Mouse (Mus musculus) CD4-positive, CD25-positive, alpha-beta regulatory T cell, adult 2 months (primary cell): ENCODE results near the gene Nod1.
A peak's percentile ranks its signal among the peaks of the same experiment; 100 is the strongest.

Experiments
- DNase-seq: peaks from one replicate; pipeline ENCODE4 v3.0.0-alpha.2; 2012; ENCODE audit warnings: low read depth, low spot score

The Nod1 gene

DNA sequence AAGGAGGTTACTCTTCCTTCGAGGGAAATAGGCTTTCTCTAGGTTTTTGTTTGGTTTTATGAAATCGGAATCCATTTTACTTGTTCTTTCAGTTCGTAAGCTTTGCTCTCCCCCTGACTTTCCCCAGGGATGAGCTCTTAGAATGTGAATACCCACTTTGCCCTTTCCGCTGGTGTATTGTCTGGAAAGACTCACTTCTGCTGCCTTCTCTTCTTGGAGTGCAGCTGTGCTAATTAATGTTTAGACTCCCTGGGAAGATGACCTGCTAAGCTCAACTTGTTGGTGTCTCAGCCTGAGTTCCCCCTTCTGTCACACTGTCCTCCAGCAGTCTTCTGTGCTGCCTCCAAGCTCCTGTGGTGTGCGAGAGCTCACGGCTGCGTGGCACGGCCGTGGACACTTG lies 82.2 kb downstream of the Nod1 start:
- no peak for DNase-seq

DNA sequence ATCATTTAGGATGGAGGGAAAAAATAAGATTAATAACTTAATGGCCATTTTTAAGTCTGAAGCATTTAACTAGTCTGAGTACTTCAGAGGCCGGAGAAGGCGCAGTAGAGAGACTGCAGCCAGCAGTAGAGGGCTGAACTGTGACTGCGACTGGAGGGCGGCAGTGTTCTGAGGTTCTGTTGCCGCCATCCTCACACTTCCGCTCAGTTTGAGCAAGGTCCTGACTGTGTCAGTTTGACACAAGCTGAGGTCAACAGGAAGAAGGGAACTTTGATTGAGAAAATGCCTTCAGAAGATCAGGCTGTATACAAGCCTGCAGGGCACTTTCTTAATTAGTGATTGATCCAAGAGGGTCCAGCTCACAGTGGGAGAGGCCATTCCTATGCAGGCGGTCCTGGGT lies 86.2 kb downstream of the Nod1 start:
- peak; percentile 9 for DNase-seq

DNA sequence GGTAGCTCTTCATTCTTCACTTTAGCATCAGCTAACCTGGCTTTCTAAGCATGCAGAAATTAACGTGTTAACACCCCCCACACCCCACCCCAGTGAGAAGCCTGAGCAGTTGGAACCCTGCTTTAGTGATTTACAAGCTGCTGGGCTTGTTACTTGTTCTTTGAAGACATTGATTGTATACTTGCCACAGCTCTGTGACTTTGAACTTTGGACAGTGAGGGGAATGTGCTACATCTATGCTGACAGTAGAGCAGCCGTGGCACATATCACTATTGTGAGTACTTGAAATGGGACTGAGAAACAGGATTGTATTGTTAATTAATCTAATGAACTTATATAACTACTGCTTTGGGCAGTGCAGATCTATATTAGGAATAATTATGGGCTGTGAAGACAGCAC lies 89.0 kb downstream of the Nod1 start:
- DNase-seq = no peak

DNA sequence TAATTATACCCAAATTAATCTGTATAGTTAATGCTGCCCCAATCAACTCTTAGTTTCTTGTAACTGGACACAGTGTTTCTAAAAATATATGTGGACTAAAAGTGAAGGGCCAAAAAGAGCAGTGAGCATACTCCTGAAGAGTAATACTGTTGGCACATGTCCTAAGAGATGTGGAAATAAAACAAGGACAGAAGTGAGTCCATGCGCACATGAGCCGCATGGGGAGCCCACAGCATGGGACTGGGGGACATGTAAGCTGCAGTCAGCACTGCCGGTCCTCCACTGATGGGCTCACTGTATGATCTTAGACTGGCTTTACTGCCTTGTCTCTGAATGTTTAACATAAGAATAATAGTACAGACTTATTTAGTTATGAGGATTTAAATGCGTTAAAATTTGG lies 92.3 kb downstream of the Nod1 start:
- DNase-seq = no peak

DNA sequence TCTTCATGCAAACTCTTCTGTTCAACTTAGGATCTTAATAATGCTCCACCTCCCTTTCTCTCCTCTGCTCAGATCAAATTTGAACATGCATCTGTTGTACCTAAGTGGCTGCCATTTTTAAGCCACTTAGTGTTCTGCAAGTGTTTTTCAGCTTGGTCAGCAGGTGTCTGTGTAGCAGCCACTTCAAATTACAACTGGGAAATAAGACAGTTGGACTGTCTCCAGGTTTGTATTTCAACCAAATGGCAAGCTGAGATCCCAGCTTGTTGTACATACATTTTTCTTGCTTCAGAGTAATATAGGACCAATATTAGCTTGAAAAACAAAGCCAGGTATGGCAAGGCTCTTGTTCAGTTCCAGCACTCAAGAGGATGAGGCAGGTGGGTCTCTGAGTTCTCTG lies 93.9 kb downstream of the Nod1 start:
- DNase-seq = no peak

DNA sequence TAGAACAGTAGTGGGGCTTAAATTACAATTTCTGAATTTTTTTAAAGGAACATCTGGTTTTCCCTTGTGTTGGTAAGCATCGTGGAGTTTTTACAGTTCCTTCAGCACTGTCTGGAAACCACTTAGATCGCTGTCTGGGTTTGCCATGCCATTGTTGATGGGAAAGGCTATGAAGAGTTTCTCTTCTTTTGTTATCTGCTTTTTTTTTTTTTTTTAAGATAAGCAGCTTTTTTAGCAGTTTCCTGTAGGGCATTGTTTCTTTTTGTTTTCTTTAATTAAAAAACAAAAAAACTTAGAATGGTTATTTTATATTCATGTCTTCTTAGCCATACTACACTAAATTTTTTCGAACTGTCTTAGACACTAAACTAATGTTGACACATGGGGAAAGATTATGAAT lies 94.8 kb downstream of the Nod1 start:
- DNase-seq = no peak

DNA sequence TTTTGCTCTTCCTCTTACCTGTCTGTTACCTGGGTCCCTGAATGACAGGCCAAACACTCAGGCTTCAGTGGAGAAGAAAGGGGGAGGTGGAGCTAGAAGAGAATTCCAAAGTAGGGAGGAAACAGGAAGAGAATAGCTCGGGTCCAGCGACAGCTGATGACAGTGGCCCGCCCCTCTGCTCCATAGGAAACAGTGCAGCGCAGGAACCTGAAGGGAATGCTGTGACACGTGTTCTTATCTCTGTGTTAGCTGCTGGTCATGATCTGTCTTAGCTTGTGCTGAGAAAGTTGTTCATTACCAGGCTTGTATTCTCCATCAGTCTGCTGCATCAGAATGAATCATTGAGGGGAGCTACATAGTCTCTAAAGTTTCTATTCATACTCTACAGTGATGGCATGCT lies 95.6 kb downstream of the Nod1 start:
- DNase-seq = no peak
